Mouse (Mus musculus) skeletal muscle tissue, adult 2 months (tissue): ENCODE results near the gene Sdhd.
A peak's percentile ranks its signal among the peaks of the same experiment; 100 is the strongest.

Experiments used
- DNase-seq: peaks from one replicate; pipeline ENCODE4 v3.0.0-alpha.2; 2012; ENCODE audit warnings: low read depth, low spot score

Gene Sdhd

GRCm38 (mm10) chr9:50586955-50587354 is 16.7 kb downstream of the Sdhd start:
- DNase-seq, result no peak

- DNase-seq, result no peak
These were observed 18.3 kb downstream of the Sdhd start for GRCm38 (mm10) chr9:50585145-50585818.

DNA sequence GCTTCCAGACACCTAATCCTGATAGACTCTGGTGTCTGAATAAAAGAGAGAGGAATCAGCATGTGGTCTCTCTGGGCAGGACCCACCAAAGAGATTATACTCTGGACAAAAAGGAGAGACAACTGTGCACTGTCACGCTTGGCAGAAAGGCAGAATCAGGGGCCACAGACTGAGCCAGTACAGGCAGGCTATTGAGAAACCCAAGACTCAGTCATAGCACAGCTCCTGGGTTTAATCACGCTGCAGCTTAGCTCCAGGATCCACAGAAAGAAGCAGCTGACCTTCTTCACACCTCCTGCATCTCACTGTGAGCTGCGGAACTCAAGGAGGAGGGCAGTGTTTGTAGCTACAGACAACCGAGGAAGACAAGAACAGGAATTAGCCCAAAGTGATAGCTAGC is 23.2 kb downstream of the Sdhd start:
- DNase-seq, result no peak

DNA sequence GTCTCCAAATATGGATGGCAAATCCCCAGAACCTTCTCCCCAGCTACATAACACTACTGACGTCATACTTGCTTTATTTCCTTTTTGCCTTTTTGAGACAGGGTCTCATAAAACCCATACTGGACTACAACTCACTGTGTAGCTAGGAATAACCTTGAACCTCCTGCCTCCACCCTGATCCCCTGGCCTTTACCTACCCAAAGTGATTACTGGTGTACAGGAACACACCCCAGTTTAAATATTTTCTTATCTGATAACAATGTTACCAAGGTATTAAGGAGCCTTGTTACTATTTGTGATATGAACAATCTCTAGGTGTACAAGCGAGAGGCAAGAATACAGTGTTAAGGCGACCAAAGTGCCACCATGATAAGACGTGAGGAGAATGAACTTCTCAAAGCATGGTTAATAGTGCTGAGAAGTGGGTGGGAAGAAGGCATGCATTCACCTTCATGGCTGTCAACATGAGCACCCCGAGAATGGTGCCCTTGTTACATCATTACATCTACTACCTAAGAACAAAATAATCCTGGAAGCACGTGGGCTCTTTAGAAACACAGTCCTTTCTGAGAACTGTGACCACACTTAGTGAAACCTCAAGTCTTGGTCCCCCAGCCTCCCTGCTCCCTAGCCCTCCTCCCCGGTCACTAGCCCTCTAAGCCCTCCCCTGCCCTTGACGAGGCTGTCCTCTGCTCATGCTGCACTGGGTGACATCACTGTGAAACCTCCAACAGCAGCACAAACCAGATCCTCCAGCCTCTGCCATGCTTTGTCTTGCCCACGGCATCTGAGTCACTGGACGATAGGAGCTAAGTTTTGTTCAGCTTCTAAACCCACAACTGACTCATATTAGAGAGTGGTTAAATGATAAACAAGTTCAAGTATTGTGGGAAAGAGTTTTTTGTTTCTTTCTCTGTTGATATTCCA is 33.8 kb downstream of the Sdhd start:
- no peak for DNase-seq

- DNase-seq, result peak; percentile 62
These were observed 35.7 kb downstream of the Sdhd start for GRCm38 (mm10) chr9:50567881-50568280.

GRCm38 (mm10) chr9:50567372-50567771 is 36.2 kb downstream of the Sdhd start:
- no peak for DNase-seq

- DNase-seq, result no peak
These were observed 37.7 kb downstream of the Sdhd start for GRCm38 (mm10) chr9:50565940-50566339.

DNA sequence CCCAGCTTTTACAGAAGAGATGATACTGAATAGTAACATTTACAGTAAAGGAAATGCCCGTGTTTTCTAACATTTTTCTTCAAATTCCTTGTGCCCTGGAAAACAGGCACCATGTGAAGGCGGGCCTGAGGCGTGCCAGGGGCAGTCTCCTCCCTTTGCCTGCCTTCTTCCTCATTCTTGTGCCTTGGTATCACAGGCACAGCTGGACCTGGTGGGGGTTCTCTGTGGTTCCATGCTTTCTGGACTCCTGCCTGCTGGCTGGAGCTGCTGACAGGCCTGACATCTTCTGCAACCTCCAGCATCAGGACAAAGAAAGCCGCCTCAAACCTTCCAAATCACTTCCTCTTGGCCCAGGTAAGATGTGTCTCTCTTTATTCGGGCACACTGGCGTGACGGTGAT is 38.4 kb downstream of the Sdhd start:
- no peak for DNase-seq

- no peak for DNase-seq
These were observed 41.7 kb downstream of the Sdhd start for GRCm38 (mm10) chr9:50561918-50562360.

DNA sequence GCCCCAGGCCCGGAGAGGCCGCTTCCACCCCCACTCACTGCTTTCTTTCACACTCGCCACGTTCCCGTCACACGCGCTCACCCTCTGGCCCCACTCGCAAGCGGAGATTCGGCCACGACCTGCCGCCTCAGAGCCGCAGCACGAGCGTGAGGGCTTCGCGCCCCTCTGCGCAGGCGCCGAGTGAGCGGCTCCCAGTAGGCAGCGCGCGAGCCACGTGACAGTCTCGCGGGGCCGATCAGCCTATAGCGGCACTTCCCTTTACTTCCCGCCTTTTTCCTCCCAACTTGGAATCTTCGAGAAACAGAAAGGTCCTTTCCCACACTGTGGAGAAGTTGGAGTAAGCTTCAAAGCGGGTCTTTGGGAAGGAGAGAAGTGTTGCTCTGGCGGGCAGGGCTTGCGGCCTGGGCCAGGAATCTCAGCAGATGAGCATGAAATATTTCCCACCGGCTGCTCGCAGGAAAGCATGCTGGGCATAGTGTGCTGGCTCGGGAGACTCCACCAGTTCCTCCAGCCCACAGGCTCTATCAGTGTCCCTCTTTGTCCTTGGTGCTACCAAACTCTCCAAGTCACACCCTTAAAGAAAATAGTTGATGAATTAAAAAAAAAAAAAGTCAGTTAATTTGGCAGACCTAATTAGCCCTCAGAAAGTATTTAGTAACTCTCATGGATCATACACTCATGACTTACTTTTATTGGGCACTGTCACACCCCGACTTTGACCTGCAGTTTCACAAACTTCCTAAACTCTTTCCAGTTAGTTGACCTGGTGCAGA is 42.3 kb downstream of the Sdhd start, which contains the start of gene Tex12:
Gene Tex12 (minus strand): TSS at position 181 of the 773 bp plus-strand sequence.
- DNase-seq, result no peak

- no peak for DNase-seq
These were observed 48.5 kb downstream of the Sdhd start, which contains the start of gene Bco2 for GRCm38 (mm10) chr9:50555094-50555446. Gene Bco2, minus strand, starts transcription at chr9:50555181.

DNA sequence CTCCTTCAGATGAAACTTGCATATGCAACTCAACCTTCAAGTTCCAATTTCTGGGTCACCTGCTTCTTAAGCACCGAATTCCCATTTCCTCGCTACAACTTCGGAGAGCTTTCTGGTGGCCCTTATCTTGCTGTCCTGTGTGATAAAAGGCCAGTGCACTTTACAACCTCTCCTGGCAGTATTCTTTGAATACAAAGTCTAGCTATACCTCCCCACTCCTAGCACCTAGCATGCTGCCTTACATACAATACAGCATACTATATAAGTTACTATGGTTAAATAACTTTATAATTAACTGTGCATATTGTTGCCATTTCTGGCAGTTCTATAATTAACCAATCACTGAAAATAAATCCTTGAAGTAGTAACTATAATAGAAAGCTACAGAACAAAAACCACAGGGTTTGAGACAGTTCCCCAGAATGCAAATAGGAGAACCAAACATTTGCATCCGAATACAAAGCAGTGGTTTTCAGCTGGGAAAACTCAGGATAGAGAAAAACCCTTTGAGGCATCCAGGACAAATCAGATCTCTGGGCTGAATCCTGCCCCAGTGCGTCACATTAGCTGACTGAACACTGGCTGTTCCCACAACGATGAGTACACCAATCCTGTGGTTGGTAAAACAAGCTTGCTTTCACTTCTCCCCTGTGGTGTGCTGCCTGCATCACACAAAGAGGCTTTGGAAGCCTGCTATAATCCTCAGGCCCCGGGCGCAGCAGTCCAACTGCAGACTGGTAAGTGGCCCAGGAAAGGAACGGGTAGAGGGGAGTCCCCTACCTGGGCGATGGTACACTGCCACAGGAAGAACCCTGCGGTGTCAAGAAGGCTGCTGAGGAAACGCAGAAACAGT is 49.1 kb downstream of the Sdhd start, which contains the start of gene Il18:
Gene Il18 (plus strand): TSS at position 587 of the 853 bp plus-strand sequence.
- peak; percentile 43 for DNase-seq

GRCm38 (mm10) chr9:50553547-50553946 is 50.1 kb downstream of the Sdhd start:
- DNase-seq, result no peak

GRCm38 (mm10) chr9:50552206-50552605 is 51.4 kb downstream of the Sdhd start:
- DNase-seq, result no peak

DNA sequence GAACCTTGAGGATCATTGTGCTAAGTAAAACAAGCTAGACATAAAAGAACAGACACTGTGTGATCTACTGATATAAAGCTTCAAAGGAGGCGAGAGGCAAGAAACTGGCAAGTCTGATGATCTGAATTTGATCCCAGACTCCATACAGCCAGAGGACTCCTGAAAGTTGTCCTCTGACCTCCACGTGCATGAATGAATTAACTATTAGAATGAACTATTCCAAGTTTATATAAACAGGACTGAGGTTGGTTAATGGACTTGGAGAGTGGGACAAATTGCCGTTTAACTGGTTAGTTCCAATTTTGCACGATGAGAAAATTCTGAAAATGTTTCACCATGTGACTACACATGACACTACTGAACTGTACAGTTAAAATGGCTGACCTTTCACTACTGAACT is 54.7 kb downstream of the Sdhd start:
- no peak for DNase-seq

DNA sequence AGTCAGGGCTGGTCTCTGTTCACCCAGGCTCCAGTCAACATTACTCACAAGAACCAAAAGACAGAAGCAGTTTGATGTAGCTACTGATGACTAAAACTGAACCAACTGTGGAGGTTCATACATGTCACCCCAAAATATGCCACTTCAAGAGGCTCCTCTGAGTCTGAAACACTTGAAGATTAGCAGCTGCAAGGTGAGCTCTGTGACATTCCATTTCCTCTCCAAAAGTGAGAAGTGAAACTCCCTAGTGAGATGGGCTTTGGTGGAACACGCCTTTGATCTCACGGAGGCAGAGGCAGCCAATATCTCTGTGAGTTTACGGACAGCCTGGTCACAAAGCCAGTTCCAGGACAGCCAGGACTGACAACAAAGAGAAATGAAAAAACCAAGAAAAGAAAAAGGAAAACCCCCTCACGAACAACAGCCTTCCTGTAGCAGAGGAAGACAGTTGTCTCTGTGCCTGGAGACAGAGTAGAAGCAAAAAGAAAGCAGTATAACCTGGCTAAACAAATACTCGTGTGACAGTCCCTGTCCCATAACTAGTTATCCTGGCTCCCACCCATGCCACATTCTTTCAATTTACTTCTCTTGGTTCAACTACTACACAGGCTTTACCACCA is 55.6 kb downstream of the Sdhd start:
- no peak for DNase-seq
